Mouse (Mus musculus) lung, embryonic 15.5 days (tissue): ENCODE results near the gene Vnn3. TPM values are rescaled to one million over a fixed set of nuclear protein-coding genes. Genes with fewer than 3 reads are reported as not detected.

Experiments used
- ATAC-seq: fragments of 200-750 bp; cut with Nextera tagmentation; 2 replicates; pipeline ENCODE4 v1.8.0; 2017; ENCODE audit warnings: moderate number of reproducible peaks, borderline replicate concordance; ENCODE audit not compliant: low FRiP score, low TSS enrichment; ENCODE audit errors: extremely low read depth
- H3K27ac ChIP-seq: fragments of 300-500 bp; sonication (generic); 2 replicates; pipeline ENCODE4 v1.5.1; 2015; ENCODE audit warnings: moderate library complexity, mild to moderate bottlenecking, inconsistent platforms
- H3K27me3 ChIP-seq: fragments of 300-500 bp; sonication (generic); 2 replicates; pipeline ENCODE4 v1.6.1; 2015; ENCODE audit warnings: inconsistent platforms
- H3K36me3 ChIP-seq: fragments of 300-500 bp; sonication (generic); 2 replicates; pipeline ENCODE4 v1.6.1; 2015; ENCODE audit warnings: inconsistent platforms
- H3K4me1 ChIP-seq: fragments of 300-500 bp; sonication (generic); 2 replicates; pipeline ENCODE4 v1.6.1; 2015; ENCODE audit warnings: inconsistent platforms
- H3K4me2 ChIP-seq: fragments of 300-500 bp; sonication (generic); 2 replicates; pipeline ENCODE4 v1.6.1; 2015; ENCODE audit warnings: inconsistent platforms, mild to moderate bottlenecking, moderate library complexity
- H3K4me3 ChIP-seq: fragments of 300-500 bp; sonication (generic); 2 replicates; pipeline ENCODE4 v1.5.1; 2015; ENCODE audit warnings: mild to moderate bottlenecking, inconsistent platforms
- H3K9ac ChIP-seq: fragments of 300-500 bp; sonication (generic); 2 replicates; pipeline ENCODE4 v1.6.1; 2015; ENCODE audit warnings: inconsistent platforms
- H3K9me3 ChIP-seq: fragments of 300-500 bp; sonication (generic); 2 replicates; pipeline ENCODE4 v1.6.1; 2016; ENCODE audit warnings: inconsistent platforms
- WGBS: fragments of 180-500 bp; shearing (Covaris S2); methylation state at CpG from one replicate; pipeline ENCODE4 v1.1.7; 2015; 5-methylcytosine and 5-hydroxymethylcytosine counted together
- polyA plus RNA-seq: library from polyadenylated mRNA; unstranded; fragments of >200 nt; fragmentation: Nextera tagmentation; extraction: Ambion mirVana; gene quantifications from 2 replicates; pipeline ENCODE4 v1.2.1, GENCODE M21; 2015

Gene Vnn3
- polyA plus RNA-seq, 1 experiment from 2014 or later = 0.16 TPM

DNA sequence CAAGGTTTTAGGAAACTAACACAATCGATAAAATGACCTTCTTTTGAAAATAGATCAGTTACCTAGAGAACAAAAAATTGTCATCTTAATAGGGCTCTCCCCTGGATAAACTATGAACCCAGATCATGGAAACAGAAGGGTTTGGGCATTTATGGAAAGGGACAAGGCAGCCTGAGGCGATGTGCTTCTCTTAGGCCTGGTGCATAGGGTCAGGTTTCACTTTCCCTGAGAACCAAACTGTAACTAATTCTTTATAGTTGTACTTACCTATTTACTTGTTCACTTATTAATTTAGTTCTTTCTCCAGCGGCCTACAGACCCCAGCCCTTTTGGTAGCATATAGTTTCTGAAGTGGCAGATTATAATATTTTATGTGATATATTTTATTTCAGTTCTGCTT, 14.1 kb upstream of the Vnn3 start:
- no peaks in the 10 kb centered on the region for H3K9me3 ChIP-seq
- ATAC-seq = no peak
- no peaks in the 10 kb centered on the region for H3K27me3 ChIP-seq
- H3K9ac ChIP-seq = no peak overlapping the region
- H3K27ac ChIP-seq = no peak overlapping the region
- no peaks in the 10 kb centered on the region for H3K4me1 ChIP-seq
- H3K36me3 ChIP-seq = no peaks in the 10 kb centered on the region
- H3K4me3 ChIP-seq = no peak overlapping the region
- WGBS = 75% methylated on average over 3 of the region's 3 CpGs
- no peak overlapping the region for H3K4me2 ChIP-seq

DNA sequence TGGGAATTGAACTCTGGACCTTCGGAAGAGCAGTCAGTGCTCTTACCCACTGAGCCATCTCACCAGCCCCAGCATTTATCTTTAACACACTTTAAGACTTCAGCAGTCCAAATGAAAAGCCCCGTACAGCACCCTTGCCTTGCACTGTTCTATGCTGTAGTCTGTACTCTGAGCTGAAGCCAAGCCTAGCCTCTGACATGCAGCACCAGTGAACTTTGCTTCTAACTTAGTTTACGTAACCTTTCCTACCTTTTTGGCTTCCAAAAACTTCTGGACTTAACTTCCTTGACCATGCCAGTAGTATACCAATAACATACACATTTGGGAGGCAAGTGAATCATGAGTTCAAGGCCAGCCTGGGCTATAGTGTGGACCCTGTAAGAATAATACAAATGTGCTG, 12.4 kb upstream of the Vnn3 start:
- no peaks in the 10 kb centered on the region for H3K36me3 ChIP-seq
- WGBS = 86% methylated on average over 3 of the region's 3 CpGs
- H3K4me2 ChIP-seq = no peak overlapping the region
- no peaks in the 10 kb centered on the region for H3K27me3 ChIP-seq
- ATAC-seq = no peak
- no peaks in the 10 kb centered on the region for H3K4me1 ChIP-seq
- no peak overlapping the region for H3K27ac ChIP-seq
- H3K4me3 ChIP-seq = no peak overlapping the region
- H3K9me3 ChIP-seq = no peaks in the 10 kb centered on the region
- H3K9ac ChIP-seq = no peak overlapping the region

DNA sequence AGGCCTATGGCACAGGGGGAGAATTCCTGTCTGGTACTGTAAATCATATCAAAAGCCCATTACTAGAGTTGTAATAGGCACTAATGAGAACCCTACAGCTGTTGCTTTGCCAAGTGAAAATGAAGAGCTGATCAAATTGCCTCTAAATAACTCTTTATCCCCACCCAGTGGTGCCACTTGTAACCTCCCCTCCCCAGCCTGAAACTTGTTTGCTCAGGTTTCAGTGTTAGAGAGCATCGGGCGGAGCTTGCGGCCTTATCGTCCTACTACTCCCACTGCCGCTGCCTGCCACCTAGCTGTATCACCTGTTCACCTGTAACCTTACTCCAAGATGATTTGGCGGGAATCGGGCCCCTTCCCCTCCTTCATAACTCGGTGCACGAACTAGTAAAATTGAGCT, 11.9 kb upstream of the Vnn3 start:
- no peak overlapping the region for H3K4me2 ChIP-seq

DNA sequence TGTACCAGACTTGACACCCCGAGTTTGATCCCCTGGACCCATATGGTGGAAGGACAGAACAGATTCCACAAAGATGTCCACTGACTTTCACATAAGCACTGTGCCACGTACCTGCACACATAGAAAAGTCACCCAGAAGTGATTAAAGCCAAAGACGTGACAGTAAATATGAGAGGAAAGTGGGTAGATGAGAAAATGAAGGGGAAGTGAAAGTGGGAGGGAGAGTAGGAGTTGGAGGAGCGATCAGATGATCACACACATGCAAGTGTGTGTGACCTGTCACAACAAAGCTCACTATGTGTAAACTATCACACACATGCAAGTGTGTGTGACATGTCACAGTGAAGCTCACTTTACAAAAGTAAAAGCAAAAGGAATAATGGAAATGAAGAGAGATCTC, 10.8 kb upstream of the Vnn3 start:
- no peak overlapping the region for H3K4me3 ChIP-seq
- H3K36me3 ChIP-seq = no peaks in the 10 kb centered on the region
- no peak overlapping the region for H3K9ac ChIP-seq
- H3K27ac ChIP-seq = no peak overlapping the region
- ATAC-seq = no peak
- no peak overlapping the region for H3K4me2 ChIP-seq
- H3K9me3 ChIP-seq = no peaks in the 10 kb centered on the region
- WGBS = 62% methylated on average over 4 of the region's 4 CpGs
- H3K27me3 ChIP-seq = no peaks in the 10 kb centered on the region
- H3K4me1 ChIP-seq = no peaks in the 10 kb centered on the region

More for the DNA sequence above, 11.9 kb upstream of the Vnn3 start:
- Histone ChIP-seq H3K27ac (no peak overlapping the region), H3K27me3 (no peaks in the 10 kb centered on the region), H3K9ac (no peak overlapping the region), H3K9me3 (no peaks in the 10 kb centered on the region), H3K4me1 (no peaks in the 10 kb centered on the region), H3K4me3 (no peak overlapping the region), H3K36me3 (no peaks in the 10 kb centered on the region)
- ATAC-seq = no peak
- WGBS = 31% methylated on average over 9 of the region's 9 CpGs

DNA sequence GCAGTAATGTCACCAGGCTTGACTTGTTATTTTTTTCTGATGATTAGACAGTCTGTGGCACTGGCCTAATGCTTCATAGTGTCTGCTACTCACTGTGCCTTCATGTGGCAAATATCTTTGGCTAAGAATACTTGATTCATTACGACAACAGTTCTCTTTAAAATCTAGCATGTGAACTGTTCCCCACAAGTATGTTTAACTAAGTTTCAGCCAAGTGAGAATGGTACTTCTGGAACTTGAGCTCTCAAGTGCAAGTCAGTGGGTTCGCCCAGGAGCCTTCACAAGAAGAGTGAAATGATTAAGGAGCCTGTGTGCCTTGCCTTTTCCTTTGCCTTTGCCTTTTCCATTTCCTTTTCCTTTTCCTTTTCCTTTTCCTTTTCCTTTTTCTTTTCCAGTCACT, 834 bp downstream of the Vnn3 start:
- Histone ChIP-seq H3K4me3 (no peak overlapping the region), H3K4me2 (no peak overlapping the region), H3K9me3 (no peaks in the 10 kb centered on the region), H3K4me1 (peaks cover 9% of the 10 kb centered on the region; the same call in 1 of the 2 replicates), H3K27me3 (no peaks in the 10 kb centered on the region), H3K9ac (no peak overlapping the region), H3K36me3 (no peaks in the 10 kb centered on the region), H3K27ac (0 out of 2 replicates have a peak overlapping the region, but pooled peaks have one; percentile 45)
- no peak for ATAC-seq
- 53% methylated on average over 2 of the region's 2 CpGs for WGBS

DNA sequence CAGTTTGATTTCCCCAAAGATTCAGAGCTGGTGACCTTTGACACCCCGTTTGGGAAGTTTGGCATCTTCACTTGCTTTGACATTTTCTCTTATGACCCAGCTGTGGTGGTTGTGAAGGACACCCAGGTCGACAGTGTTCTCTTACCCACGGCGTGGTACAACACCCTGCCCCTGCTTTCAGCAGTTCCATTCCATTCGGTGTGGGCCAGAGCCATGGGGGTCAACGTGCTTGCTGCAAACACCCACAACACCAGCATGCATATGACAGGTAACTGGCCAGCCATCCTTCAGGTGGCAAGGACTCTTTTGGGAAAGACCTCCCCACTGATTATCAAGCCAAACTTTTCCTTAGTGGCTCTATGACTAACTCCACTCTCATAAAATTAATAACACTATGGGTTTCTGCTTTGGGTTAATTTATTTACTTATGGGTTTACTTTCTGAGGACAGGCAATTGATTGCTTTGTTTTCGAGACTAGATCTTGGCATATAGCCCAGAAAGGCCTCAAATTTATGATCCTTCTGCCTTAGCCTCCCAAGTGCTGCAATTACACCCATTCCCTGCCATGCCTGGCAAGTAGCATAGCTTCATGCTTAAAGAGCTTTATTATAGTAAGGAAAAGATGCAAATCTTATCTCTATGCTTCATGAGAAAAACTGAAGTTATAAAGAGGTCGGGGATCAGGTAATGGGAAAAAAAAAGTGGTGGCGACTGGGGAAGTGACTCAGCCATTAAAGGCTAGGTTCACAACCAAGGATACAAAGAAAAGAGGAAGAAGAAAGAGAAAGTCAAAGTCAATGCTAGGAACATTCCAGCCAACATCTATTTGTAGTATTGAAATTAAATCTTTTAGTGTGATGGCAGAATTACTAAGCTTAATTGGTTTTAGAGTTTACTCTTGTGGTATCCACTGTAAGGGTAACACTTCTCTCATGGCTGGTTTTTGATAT, 13.4 kb downstream of the Vnn3 start:
- ATAC-seq = no peak
- no peak overlapping the region for H3K9ac ChIP-seq
- H3K9me3 ChIP-seq = peaks cover 4% of the 10 kb centered on the region; the same call in 1 of the 2 replicates
- no peaks in the 10 kb centered on the region for H3K27me3 ChIP-seq
- no peaks in the 10 kb centered on the region for H3K36me3 ChIP-seq
- H3K4me3 ChIP-seq = no peak overlapping the region
- no peak overlapping the region for H3K27ac ChIP-seq
- no peak overlapping the region for H3K4me2 ChIP-seq
- H3K4me1 ChIP-seq = no peaks in the 10 kb centered on the region
- WGBS = 70% methylated on average over 9 of the region's 9 CpGs

DNA sequence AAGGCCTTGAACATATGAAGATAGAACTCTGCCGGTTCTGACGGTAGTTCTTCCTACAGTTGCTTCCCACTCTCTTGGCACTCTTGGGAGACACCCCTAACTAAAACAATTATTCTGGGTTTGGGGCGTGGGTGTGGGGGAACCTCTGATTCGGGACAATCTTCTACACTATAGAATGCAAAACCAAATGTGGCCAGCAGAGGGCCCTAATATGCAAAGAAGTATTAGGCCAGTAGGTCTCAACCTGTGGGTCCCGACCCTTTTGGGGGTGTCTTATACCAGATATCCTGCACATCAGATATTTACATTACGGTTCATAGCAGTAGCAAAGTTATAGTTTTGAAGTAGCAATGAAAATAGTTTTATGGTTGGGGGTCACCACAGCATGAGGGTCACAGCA, 29.4 kb downstream of the Vnn3 start:
- H3K9me3 ChIP-seq = no peaks in the 10 kb centered on the region
- H3K9ac ChIP-seq = no peak overlapping the region
- H3K36me3 ChIP-seq = no peaks in the 10 kb centered on the region
- WGBS = 77% methylated on average over 6 of the region's 6 CpGs
- H3K27ac ChIP-seq = no peak overlapping the region
- no peak overlapping the region for H3K4me3 ChIP-seq
- ATAC-seq = no peak
- H3K4me2 ChIP-seq = no peak overlapping the region
- H3K27me3 ChIP-seq = no peaks in the 10 kb centered on the region
- no peaks in the 10 kb centered on the region for H3K4me1 ChIP-seq

DNA sequence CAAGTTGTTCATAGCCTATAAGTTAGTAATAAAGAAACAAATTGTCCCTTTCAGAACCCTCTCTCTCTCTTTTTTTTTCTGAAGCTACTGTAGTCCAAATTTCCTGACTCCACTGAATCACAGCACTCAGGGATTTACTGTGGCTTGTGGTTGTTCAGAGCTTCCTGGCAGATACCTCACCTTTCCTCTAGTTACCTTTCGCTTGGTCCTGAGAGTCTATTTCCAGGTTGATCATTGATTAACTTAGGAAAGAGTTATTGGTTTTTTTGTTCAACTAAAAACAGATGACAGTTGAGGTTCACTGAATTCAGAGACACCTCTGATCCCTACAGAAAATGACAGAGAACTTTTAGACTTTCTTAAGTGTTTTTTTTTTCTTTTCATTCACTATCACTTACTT, 33.6 kb downstream of the Vnn3 start:
- no peaks in the 10 kb centered on the region for H3K4me1 ChIP-seq
- 89% methylated on average over 1 of the region's 1 CpGs for WGBS

DNA sequence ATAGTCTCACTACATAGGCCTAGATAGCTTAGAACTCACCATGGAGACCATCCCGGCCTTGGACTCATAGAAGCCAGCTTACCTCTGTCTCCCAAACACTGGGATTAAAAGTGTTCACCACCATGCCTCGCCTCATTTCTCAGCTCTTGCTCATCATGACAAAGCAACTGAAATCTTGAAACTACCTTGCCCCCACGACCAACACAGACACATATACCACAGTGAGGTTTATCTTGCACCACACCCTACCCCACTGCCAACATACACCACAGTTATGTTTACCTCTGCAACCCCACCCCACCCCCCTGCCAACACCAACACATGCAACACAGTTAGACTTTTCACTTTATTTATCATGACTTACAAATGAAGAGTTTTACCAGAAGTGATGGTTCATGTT, 34.8 kb downstream of the Vnn3 start:
- ATAC-seq = no peak
- H3K36me3 ChIP-seq = no peaks in the 10 kb centered on the region
- no peaks in the 10 kb centered on the region for H3K27me3 ChIP-seq
- no peak overlapping the region for H3K9ac ChIP-seq
- H3K4me3 ChIP-seq = no peak overlapping the region
- H3K9me3 ChIP-seq = no peaks in the 10 kb centered on the region
- H3K4me1 ChIP-seq = no peaks in the 10 kb centered on the region
- H3K4me2 ChIP-seq = no peak overlapping the region
- 62% methylated on average over 3 of the region's 3 CpGs for WGBS
- H3K27ac ChIP-seq = no peak overlapping the region

More for the DNA sequence above, 33.6 kb downstream of the Vnn3 start:
- H3K27me3 ChIP-seq = no peaks in the 10 kb centered on the region
- no peak overlapping the region for H3K9ac ChIP-seq
- H3K27ac ChIP-seq = no peak overlapping the region
- H3K9me3 ChIP-seq = no peaks in the 10 kb centered on the region
- no peak overlapping the region for H3K4me2 ChIP-seq
- H3K36me3 ChIP-seq = no peaks in the 10 kb centered on the region
- no peak overlapping the region for H3K4me3 ChIP-seq
- ATAC-seq = no peak

DNA sequence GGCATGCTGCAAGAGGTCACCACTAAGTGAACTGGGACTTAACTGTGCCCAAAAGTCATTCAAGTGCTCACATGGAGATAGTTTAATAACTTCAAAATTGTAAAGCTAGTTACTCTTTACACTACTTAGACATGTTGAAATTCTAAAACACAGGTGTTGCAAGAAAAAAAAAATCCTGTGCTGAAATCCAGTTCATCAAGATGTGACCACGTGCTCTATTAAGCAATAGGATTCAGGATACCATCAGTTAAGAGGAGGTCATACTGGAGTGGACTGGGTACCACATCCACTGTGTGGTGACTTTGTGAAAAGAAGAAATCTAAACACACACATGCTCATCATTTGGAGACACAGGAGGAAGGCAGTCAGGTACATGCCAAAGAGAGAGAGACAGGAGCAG, 41.7 kb downstream of the Vnn3 start:
- WGBS = 81% methylated on average over 1 of the region's 1 CpGs
- no peak for ATAC-seq
- Histone ChIP-seq H3K9me3 (no peaks in the 10 kb centered on the region), H3K27me3 (no peaks in the 10 kb centered on the region), H3K4me2 (no peak overlapping the region), H3K36me3 (no peaks in the 10 kb centered on the region), H3K4me3 (no peak overlapping the region), H3K9ac (no peak overlapping the region), H3K27ac (no peak overlapping the region), H3K4me1 (0 out of 2 replicates have a peak, but pooled peaks cover 4% of the 10 kb centered on the region)

DNA sequence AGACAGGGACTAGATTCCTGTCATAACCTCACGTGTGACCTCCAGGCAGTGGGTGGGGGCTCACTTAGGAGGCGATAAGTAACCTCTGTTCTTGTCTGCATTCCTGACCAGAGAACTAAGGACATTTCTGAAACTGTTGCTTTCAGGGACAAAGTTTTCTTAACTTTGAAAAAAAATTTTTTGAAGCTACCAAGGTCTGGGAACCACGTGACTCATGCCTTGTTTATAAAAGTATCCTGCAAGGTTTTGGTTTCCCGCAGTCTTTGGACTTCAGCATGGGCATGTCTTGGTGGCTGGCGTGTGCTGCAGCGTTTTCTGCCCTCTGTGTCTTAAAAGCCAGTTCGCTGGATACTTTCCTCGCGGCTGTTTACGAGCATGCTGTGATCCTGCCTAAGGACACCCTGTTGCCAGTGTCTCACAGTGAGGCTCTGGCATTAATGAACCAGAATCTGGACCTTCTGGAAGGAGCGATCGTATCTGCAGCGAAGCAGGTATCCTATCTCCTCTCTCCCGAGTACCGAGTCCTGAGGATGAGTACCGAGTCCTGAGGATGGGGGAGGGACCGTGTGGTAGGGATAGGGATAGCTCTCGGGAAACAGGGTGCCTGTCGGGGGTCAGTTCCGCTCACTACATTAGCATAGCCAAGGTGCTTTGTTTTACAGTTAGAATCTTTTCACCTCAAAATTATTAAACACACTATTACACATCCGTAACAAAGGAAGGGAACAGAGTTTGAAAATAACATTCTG, 43.5 kb downstream of the Vnn3 start, which contains the start of gene Vnn1:
Gene Vnn1 (plus strand): TSS at position 88 of the 749 bp plus-strand sequence.
- ATAC-seq = no peak
- peak within 1 kb of the TSS; percentile 57 for H3K4me2 ChIP-seq
- 17% methylated on average over 21 of the region's 21 CpGs for WGBS
- H3K4me1 ChIP-seq = 0 out of 2 replicates have a peak, but pooled peaks cover 4% of the 10 kb centered on the region
- H3K27me3 ChIP-seq = no peaks in the 10 kb centered on the region
- H3K36me3 ChIP-seq = no peaks in the 10 kb centered on the region
- H3K9ac ChIP-seq = no peak within 1 kb of the TSS
- H3K9me3 ChIP-seq = no peaks in the 10 kb centered on the region
- peak within 1 kb of the TSS; percentile 24 for H3K4me3 ChIP-seq
- no peak within 1 kb of the TSS for H3K27ac ChIP-seq

DNA sequence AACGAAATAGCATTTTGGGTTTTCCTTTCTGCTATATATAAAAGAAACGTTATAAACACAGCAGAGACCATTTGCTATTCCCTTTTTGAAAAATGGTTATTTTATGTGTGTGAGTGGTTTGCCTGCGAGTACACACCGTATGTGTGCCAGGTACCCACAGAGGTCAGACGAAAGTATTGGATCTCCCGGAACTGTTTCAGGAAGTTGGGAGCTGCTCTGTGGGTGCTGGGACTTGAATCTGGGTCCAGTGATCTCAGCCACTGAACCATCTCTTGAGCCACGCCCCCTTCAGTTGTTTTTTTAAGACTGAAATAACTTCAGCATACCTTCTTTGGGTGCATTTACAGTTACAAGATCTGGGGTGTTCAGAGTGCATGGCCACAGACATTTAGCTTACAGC, 44.1 kb downstream of the Vnn3 start:
- Histone ChIP-seq H3K27me3 (no peaks in the 10 kb centered on the region), H3K4me1 (0 out of 2 replicates have a peak, but pooled peaks cover 4% of the 10 kb centered on the region), H3K9ac (no peak overlapping the region), H3K4me3 (no peak overlapping the region), H3K36me3 (no peaks in the 10 kb centered on the region), H3K9me3 (no peaks in the 10 kb centered on the region), H3K4me2 (no peak overlapping the region), H3K27ac (no peak overlapping the region)
- ATAC-seq = no peak
- WGBS = 60% methylated on average over 7 of the region's 7 CpGs
